Mouse (Mus musculus): ENCODE results near the gene Col13a1.

Gene Col13a1

GRCm38 (mm10) chr10:61827950-61828936, 150.7 kb downstream of the Col13a1 start:
- DNase-seq (ENCODE audit: low spot score): no peak

- DNase-seq (ENCODE audit: low spot score): no peak
Observed at GRCm38 (mm10) chr10:61826753-61827435, 152.0 kb downstream of the Col13a1 start.

GRCm38 (mm10) chr10:61825979-61826752, 152.7 kb downstream of the Col13a1 start:
- no peak for DNase-seq (ENCODE audit: low spot score)

GRCm38 (mm10) chr10:61825536-61825935, 153.4 kb downstream of the Col13a1 start:
- DNase-seq (ENCODE audit: low spot score): no peak

GRCm38 (mm10) chr10:61823731-61824115, 155.2 kb downstream of the Col13a1 start:
- no peak for DNase-seq (ENCODE audit: low spot score)

GRCm38 (mm10) chr10:61822968-61823730, 155.8 kb downstream of the Col13a1 start:
- DNase-seq (ENCODE audit: low spot score): no peak

- DNase-seq (ENCODE audit: low spot score): no peak
Observed at GRCm38 (mm10) chr10:61820050-61820449, 158.9 kb downstream of the Col13a1 start.

- no peak for DNase-seq (ENCODE audit: low spot score)
Observed at GRCm38 (mm10) chr10:61811987-61812386, 166.9 kb downstream of the Col13a1 start.

- DNase-seq (ENCODE audit: low spot score): no peak
Observed at GRCm38 (mm10) chr10:61798133-61798576, 180.8 kb downstream of the Col13a1 start.

GRCm38 (mm10) chr10:61795458-61795857, 183.4 kb downstream of the Col13a1 start:
- no peak for DNase-seq (ENCODE audit: low spot score)

- DNase-seq (ENCODE audit: low spot score): no peak
Observed at GRCm38 (mm10) chr10:61794971-61795370, 183.9 kb downstream of the Col13a1 start.

- DNase-seq (ENCODE audit: low spot score): no peak
Observed at GRCm38 (mm10) chr10:61793015-61793414, 185.9 kb downstream of the Col13a1 start.

- DNase-seq (ENCODE audit: low spot score): no peak
Observed at GRCm38 (mm10) chr10:61788499-61788898, 190.4 kb downstream of the Col13a1 start.
